Mouse (Mus musculus): ENCODE data around the gene Sgsh.

The Sgsh gene

GRCm38 (mm10) chr11:119378551-119378950, 23.2 kb upstream of the Sgsh start:
- in situ Hi-C loops (cut with MboI; ENCODE audit: low sequenced_read_pairs) = no loop called here

DNA sequence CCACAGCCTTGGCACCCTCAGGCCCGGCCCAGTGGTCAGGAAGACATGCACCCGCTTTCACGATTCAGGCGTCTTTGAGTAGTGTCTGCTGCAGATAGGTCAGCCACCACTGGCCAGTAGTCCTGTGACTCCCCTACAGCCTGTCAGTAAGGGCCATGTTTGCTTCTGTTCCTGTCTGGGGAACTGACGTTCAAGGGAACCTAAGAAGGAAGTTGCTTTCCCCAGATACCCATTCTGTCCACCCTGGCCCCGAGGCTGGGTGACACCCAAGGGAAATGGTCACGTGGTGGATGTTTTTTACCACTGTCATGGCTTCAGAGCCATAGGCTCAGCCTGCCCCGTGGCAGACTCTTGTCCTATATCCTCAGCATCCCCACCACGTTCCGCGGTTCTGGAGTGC, 22.0 kb upstream of the Sgsh start:
- in situ Hi-C loops (cut with MboI; ENCODE audit: low sequenced_read_pairs) = no loop called here

GRCm38 (mm10) chr11:119375425-119375824, 20.1 kb upstream of the Sgsh start:
- in situ Hi-C loops (cut with MboI; ENCODE audit: low sequenced_read_pairs) = no loop called here

GRCm38 (mm10) chr11:119363534-119364145, 8.3 kb upstream of the Sgsh start:
- in situ Hi-C loops (cut with MboI; ENCODE audit: low sequenced_read_pairs) = no loop called here

DNA sequence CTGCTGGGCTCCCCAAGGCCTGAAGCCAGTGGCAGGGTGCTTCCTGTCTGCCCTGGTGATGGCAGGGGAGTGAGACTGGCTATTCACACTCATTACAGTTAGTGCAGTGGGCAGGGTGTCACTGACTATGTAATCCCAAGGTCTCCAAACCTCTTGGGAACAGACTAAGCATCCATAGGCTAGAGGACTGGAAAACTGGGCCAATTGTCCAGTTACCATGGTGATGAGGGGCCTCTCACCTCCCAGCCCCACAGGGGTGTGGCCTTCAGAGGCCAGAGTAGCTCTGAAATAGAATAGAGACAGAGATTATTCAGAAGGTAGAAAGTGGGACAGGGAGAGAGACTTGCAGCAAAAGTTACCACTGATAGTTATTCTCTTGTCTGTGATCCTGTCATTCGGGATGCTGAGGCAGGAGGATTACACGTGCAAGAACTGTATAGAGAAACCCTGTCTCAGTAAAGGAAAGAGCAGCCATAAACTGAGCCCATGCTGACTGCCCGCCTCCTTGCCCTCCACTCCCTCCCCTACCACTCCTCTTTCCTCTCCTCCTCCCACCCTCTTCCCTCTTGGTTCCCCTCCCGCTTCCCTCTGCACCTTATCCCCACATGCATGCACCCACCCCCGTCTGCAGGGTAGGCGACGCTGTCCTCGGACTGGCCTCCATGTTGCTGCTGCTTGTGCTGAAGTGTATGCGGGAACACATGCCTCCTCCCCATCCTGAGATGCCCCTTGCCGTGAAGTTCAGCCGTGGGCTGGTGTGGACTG, 7.6 kb upstream of the Sgsh start:
- in situ Hi-C loops (cut with MboI; ENCODE audit: low sequenced_read_pairs) = no loop called here

DNA sequence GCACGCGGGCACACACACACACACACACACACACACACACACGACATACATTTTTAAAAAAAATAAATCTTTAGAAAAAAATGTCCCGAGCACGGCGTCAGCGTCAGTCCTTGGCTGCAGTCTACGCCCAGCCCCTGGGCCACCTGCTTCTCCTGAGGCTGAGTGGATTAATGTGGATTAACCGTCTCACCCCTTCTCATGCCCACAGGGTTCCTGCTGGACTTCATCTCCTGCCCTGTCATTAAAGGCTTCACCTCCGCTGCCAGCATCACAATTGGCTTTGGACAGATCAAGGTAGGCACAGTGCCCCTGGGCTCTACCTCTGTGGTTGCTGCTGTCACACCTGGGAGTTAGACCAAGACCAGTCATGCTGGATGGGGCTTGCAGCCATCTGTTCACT, 3.8 kb upstream of the Sgsh start:
- in situ Hi-C loops (cut with MboI; ENCODE audit: low sequenced_read_pairs) = no loop called here

GRCm38 (mm10) chr11:119354798-119355442, 416 bp downstream of the Sgsh start:
- in situ Hi-C loops (cut with MboI; ENCODE audit: low sequenced_read_pairs) = no loop called here

GRCm38 (mm10) chr11:119353946-119354345, 1.4 kb downstream of the Sgsh start:
- in situ Hi-C loops (cut with MboI; ENCODE audit: low sequenced_read_pairs) = no loop called here

- in situ Hi-C loops (cut with MboI; ENCODE audit: low sequenced_read_pairs) = no loop called here
These were observed 3.2 kb downstream of the Sgsh start for GRCm38 (mm10) chr11:119352113-119352512.

- in situ Hi-C loops (cut with MboI; ENCODE audit: low sequenced_read_pairs) = no loop called here
These were observed 8.2 kb downstream of the Sgsh start for GRCm38 (mm10) chr11:119347125-119347524.

DNA sequence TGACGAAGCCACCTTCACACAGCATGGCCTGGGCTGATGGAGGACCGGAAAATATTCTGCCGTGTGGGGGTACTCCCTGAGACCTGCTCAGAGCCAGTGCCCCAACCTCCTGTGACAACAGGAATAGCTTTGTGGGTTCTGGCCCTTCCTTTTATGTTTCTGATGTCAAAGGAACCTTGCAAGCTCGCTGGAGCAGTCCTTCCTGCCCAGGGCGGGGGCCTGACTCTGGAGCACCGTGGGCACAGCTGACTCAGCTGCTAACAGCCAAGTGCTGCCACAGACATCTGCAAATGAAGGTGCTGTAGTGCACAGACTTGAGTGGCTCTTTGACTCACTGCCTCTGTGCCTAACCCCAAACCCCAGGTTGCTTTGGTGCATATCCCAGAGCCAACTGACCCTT, 10.5 kb downstream of the Sgsh start:
- in situ Hi-C loops (cut with MboI; ENCODE audit: low sequenced_read_pairs) = no loop called here

GRCm38 (mm10) chr11:119344178-119344577, 11.2 kb downstream of the Sgsh start:
- in situ Hi-C loops (cut with MboI; ENCODE audit: low sequenced_read_pairs) = no loop called here

GRCm38 (mm10) chr11:119339637-119340036, 15.7 kb downstream of the Sgsh start:
- in situ Hi-C loops (cut with MboI; ENCODE audit: low sequenced_read_pairs) = no loop called here

GRCm38 (mm10) chr11:119339179-119339578, 16.2 kb downstream of the Sgsh start:
- in situ Hi-C loops (cut with MboI; ENCODE audit: low sequenced_read_pairs) = no loop called here

- in situ Hi-C loops (cut with MboI; ENCODE audit: low sequenced_read_pairs) = no loop called here
These were observed 16.9 kb downstream of the Sgsh start for GRCm38 (mm10) chr11:119338271-119339059.

GRCm38 (mm10) chr11:119331970-119332369, 23.4 kb downstream of the Sgsh start:
- in situ Hi-C loops (cut with MboI; ENCODE audit: low sequenced_read_pairs) = no loop called here

GRCm38 (mm10) chr11:119330592-119330991, 24.7 kb downstream of the Sgsh start:
- in situ Hi-C loops (cut with MboI; ENCODE audit: low sequenced_read_pairs) = no loop called here

DNA sequence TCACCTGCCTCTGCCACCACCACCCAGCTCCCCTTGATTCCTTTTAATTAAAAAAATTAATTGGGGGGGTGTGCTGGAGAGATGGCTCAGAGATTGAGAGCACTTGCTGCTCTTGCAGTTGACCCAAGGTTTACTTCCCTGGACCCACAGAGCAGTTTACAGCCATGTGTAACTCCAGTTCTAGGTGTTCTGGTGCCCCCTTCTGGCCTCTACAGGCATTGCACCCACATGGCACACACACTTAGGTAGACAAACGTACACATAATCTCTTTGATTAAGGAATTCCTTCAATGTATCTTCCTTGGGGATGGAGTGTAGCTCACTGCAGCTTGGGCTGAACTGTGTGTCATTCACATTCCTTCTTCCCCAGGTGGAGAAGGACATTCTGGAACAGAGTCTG, 30.3 kb downstream of the Sgsh start:
- in situ Hi-C loops (cut with MboI; ENCODE audit: low sequenced_read_pairs) = no loop called here

GRCm38 (mm10) chr11:119322521-119322920, 32.8 kb downstream of the Sgsh start:
- in situ Hi-C loops (cut with MboI; ENCODE audit: low sequenced_read_pairs) = no loop called here

- in situ Hi-C loops (cut with MboI; ENCODE audit: low sequenced_read_pairs) = no loop called here
These were observed 38.6 kb downstream of the Sgsh start for GRCm38 (mm10) chr11:119316720-119317119.

- in situ Hi-C loops (cut with MboI; ENCODE audit: low sequenced_read_pairs) = no loop called here
These were observed 40.9 kb downstream of the Sgsh start for GRCm38 (mm10) chr11:119314252-119314936.

All from CH12F3 (cell line).